Mouse (Mus musculus) forebrain, embryonic 16.5 days (tissue): ENCODE results near the gene Phc2. TPM values are rescaled to one million over a fixed set of nuclear protein-coding genes. Genes with fewer than 3 reads are reported as not detected.

Experiments
- ATAC-seq: fragments of 200-750 bp; cut with Nextera tagmentation; 2 replicates; pipeline ENCODE4 v1.8.0; 2017; ENCODE audit warnings: mild to moderate bottlenecking, moderate library complexity
- H3K27ac ChIP-seq: fragments of 300-500 bp; sonication (generic); 2 replicates; pipeline ENCODE4 v1.5.1; 2014; ENCODE audit warnings: low read length, control low read depth
- H3K27me3 ChIP-seq: fragments of 300-500 bp; sonication (generic); replicated peaks from 2 replicates; pipeline ENCODE4 v1.6.1; 2014; ENCODE audit warnings: low read length; ENCODE audit not compliant: control insufficient read depth, insufficient read depth
- H3K36me3 ChIP-seq: fragments of 300-500 bp; sonication (generic); 2 replicates; pipeline ENCODE4 v1.6.1; 2014; ENCODE audit not compliant: control insufficient read depth, insufficient read depth
- H3K4me1 ChIP-seq: fragments of 300-500 bp; sonication (generic); replicated peaks from 2 replicates; pipeline ENCODE4 v1.6.1; 2014; ENCODE audit warnings: low read length; ENCODE audit not compliant: control insufficient read depth, insufficient read depth
- H3K4me2 ChIP-seq: fragments of 300-500 bp; sonication (generic); 2 replicates; pipeline ENCODE4 v1.6.1; 2014; ENCODE audit warnings: mild to moderate bottlenecking, low read length, control low read depth
- H3K4me3 ChIP-seq: fragments of 300-500 bp; sonication (generic); replicated peaks from 2 replicates; pipeline ENCODE4 v1.5.1; 2014; ENCODE audit warnings: mild to moderate bottlenecking, low read length, control low read depth
- H3K9ac ChIP-seq: fragments of 300-500 bp; sonication (generic); replicated peaks from 2 replicates; pipeline ENCODE4 v1.6.1; 2014; ENCODE audit warnings: low read depth, low read length, control low read depth
- H3K9me3 ChIP-seq: fragments of 300-500 bp; sonication (generic); 2 replicates; pipeline ENCODE4 v1.6.1; 2016; ENCODE audit warnings: low read length; ENCODE audit not compliant: control insufficient read depth
- WGBS: fragments of 180-500 bp; shearing (Covaris S2); extraction: QIAGEN DNeasy Blood & Tissue Kit; methylation state at CpG from one replicate; pipeline ENCODE4 v1.1.7; 2014; 5-methylcytosine and 5-hydroxymethylcytosine counted together
- polyA plus RNA-seq: library from polyadenylated mRNA; unstranded; fragments of >200 nt; fragmentation: Nextera tagmentation; extraction: Ambion mirVana; gene quantifications from 2 replicates; pipeline ENCODE4 v1.2.1, GENCODE M21; 2015

The Phc2 gene
- polyA plus RNA-seq, 1 experiment from 2014 or later, result 34.9 TPM

- Histone ChIP-seq H3K27ac (no peak overlapping the region), H3K4me1 (peaks cover 56% of the 10 kb centered on the region), H3K36me3 (no peaks in the 10 kb centered on the region), H3K9me3 (no peaks in the 10 kb centered on the region), H3K4me2 (no peak overlapping the region), H3K9ac (no peak overlapping the region), H3K27me3 (no peaks in the 10 kb centered on the region), H3K4me3 (no peak overlapping the region)
- 65% methylated on average over 7 of the region's 7 CpGs for WGBS
- no peak for ATAC-seq
These were observed 40.6 kb downstream of the Phc2 start for GRCm38 (mm10) chr4:128695149-128695548.

- WGBS, result 39% methylated on average over 12 of the region's 12 CpGs
- Histone ChIP-seq H3K27me3 (no peaks in the 10 kb centered on the region), H3K4me1 (peaks cover 27% of the 10 kb centered on the region), H3K9me3 (no peaks in the 10 kb centered on the region), H3K4me3 (no peak overlapping the region), H3K36me3 (no peaks in the 10 kb centered on the region), H3K9ac (0 out of 2 replicates have a peak overlapping the region, but pooled peaks have one; percentile 34), H3K27ac (peak overlapping the region; percentile 31), H3K4me2 (no peak overlapping the region)
- peak; percentile 68 for ATAC-seq
These were observed 43.7 kb downstream of the Phc2 start for GRCm38 (mm10) chr4:128698011-128698861.

GRCm38 (mm10) chr4:128699916-128700315 is 45.4 kb downstream of the Phc2 start:
- ATAC-seq, result no peak
- H3K4me1 ChIP-seq, result peaks cover 17% of the 10 kb centered on the region
- no peaks in the 10 kb centered on the region for H3K36me3 ChIP-seq
- H3K27ac ChIP-seq, result no peak overlapping the region
- H3K27me3 ChIP-seq, result no peaks in the 10 kb centered on the region
- no peak overlapping the region for H3K4me2 ChIP-seq
- WGBS, result 93% methylated on average over 4 of the region's 4 CpGs
- no peaks in the 10 kb centered on the region for H3K9me3 ChIP-seq
- no peak overlapping the region for H3K9ac ChIP-seq
- H3K4me3 ChIP-seq, result no peak overlapping the region

- WGBS, result 75% methylated on average over 2 of the region's 2 CpGs
- H3K27me3 ChIP-seq, result no peaks in the 10 kb centered on the region
- no peak overlapping the region for H3K27ac ChIP-seq
- H3K4me1 ChIP-seq, result peaks cover 14% of the 10 kb centered on the region
- ATAC-seq, result no peak
- H3K4me2 ChIP-seq, result no peak overlapping the region
- H3K36me3 ChIP-seq, result no peaks in the 10 kb centered on the region
- no peak overlapping the region for H3K4me3 ChIP-seq
- no peaks in the 10 kb centered on the region for H3K9me3 ChIP-seq
- no peak overlapping the region for H3K9ac ChIP-seq
These were observed 46.0 kb downstream of the Phc2 start for GRCm38 (mm10) chr4:128700543-128700942.

GRCm38 (mm10) chr4:128705138-128705720 is 50.7 kb downstream of the Phc2 start:
- Histone ChIP-seq H3K4me2 (no peak overlapping the region), H3K9ac (no peak overlapping the region), H3K27me3 (no peaks in the 10 kb centered on the region), H3K27ac (no peak overlapping the region), H3K4me1 (no peaks in the 10 kb centered on the region), H3K9me3 (no peaks in the 10 kb centered on the region), H3K4me3 (no peak overlapping the region), H3K36me3 (peaks cover 5% of the 10 kb centered on the region; the same call in 1 of the 2 replicates)
- ATAC-seq, result no peak
- WGBS, result 89% methylated on average over 15 of the region's 15 CpGs

GRCm38 (mm10) chr4:128706626-128707025 is 52.1 kb downstream of the Phc2 start:
- Histone ChIP-seq H3K4me1 (peaks cover 7% of the 10 kb centered on the region), H3K27ac (no peak overlapping the region)

GRCm38 (mm10) chr4:128707384-128707783 is 52.9 kb downstream of the Phc2 start:
- Histone ChIP-seq H3K36me3 (peaks cover 5% of the 10 kb centered on the region; the same call in 1 of the 2 replicates), H3K9ac (no peak overlapping the region), H3K4me1 (peaks cover 15% of the 10 kb centered on the region), H3K27me3 (no peaks in the 10 kb centered on the region), H3K4me3 (no peak overlapping the region), H3K9me3 (no peaks in the 10 kb centered on the region), H3K4me2 (no peak overlapping the region), H3K27ac (no peak overlapping the region)
- ATAC-seq, result no peak
- WGBS, result 41% methylated on average over 4 of the region's 4 CpGs

More at GRCm38 (mm10) chr4:128706626-128707025, 52.1 kb downstream of the Phc2 start:
- H3K4me2 ChIP-seq, result no peak overlapping the region
- H3K9me3 ChIP-seq, result no peaks in the 10 kb centered on the region
- WGBS, result 23% methylated on average over 9 of the region's 9 CpGs
- H3K9ac ChIP-seq, result no peak overlapping the region
- no peak overlapping the region for H3K4me3 ChIP-seq
- H3K27me3 ChIP-seq, result no peaks in the 10 kb centered on the region
- ATAC-seq, result no peak
- H3K36me3 ChIP-seq, result peaks cover 5% of the 10 kb centered on the region; the same call in 1 of the 2 replicates

- Histone ChIP-seq H3K27me3 (no peaks in the 10 kb centered on the region), H3K4me2 (no peak overlapping the region), H3K9me3 (no peaks in the 10 kb centered on the region), H3K4me1 (peaks cover 16% of the 10 kb centered on the region), H3K36me3 (peaks cover 5% of the 10 kb centered on the region; the same call in 1 of the 2 replicates), H3K9ac (no peak overlapping the region), H3K27ac (no peak overlapping the region), H3K4me3 (no peak overlapping the region)
- ATAC-seq, result no peak
- whole genome bisulfite sequencing, result 78% methylated on average over 15 of the region's 15 CpGs
These were observed 54.7 kb downstream of the Phc2 start for GRCm38 (mm10) chr4:128709061-128709780.

GRCm38 (mm10) chr4:128709781-128710166 is 55.3 kb downstream of the Phc2 start:
- Histone ChIP-seq H3K9me3 (no peaks in the 10 kb centered on the region), H3K4me1 (peaks cover 20% of the 10 kb centered on the region), H3K4me3 (no peak overlapping the region), H3K27ac (no peak overlapping the region), H3K9ac (no peak overlapping the region), H3K36me3 (peaks cover 5% of the 10 kb centered on the region; the same call in 1 of the 2 replicates), H3K27me3 (no peaks in the 10 kb centered on the region), H3K4me2 (no peak overlapping the region)
- 92% methylated on average over 12 of the region's 12 CpGs for WGBS
- ATAC-seq, result no peak
